Mouse (Mus musculus) monocyte, adult 59 days (primary cell): ENCODE results near the gene Zfp68. TPM values are rescaled to one million over a fixed set of nuclear protein-coding genes. Genes with fewer than 3 reads are reported as not detected.

Experiments used
- total RNA-seq, 2 experiments: library from RNA; stranded (reverse); gene quantifications; one replicate each; pipeline ENCODE4 v1.2.4; 2023

Zfp68 gene
- 10 to 100 TPM; 17.2 to 17.6 TPM for total RNA-seq

DNA sequence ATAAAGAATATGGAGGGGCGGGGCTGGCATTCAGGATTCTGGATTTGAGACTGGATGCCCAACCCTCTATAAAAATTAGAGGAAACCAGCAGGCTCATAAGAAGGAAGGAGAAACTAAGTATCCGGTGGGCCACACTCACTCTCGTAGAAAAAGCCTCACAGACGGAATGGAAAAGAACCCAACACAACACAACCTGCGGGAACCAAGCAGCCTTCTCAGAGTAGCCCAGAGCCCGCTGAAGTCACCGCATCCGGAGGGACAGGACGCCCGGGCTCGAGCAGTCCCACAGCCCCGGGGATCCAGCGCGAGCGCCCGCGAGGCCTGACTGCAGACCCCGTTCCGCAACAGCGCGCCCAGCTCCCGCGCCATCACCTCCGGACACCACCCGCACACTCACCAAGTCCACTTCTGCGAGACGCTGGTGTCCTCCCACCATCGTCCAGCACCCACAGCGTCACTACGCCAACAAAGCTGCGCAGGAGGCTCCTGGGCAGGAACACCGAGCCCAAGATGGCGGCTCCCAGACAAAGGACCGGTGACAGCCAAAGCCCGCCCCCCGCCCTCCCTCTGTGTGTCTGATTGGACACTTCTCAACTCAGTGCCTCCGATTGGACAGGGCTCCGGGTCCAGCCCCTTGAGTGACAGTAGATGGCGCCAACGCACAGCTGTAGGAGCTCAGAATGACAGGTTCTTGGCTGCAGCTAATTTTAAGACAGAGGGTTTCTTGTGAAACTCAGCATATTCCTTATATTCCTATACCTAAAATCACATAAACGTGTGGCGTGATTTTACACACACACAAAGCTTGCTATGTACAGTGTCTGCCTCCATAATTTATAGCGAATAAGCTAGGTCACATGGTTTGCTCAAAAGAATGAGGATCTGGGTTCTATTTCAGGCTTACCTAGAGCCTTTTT, at the start of gene Zfp68:
TSS of gene Zfp68 (minus strand) at position 551 of the 918 bp plus-strand sequence.

DNA sequence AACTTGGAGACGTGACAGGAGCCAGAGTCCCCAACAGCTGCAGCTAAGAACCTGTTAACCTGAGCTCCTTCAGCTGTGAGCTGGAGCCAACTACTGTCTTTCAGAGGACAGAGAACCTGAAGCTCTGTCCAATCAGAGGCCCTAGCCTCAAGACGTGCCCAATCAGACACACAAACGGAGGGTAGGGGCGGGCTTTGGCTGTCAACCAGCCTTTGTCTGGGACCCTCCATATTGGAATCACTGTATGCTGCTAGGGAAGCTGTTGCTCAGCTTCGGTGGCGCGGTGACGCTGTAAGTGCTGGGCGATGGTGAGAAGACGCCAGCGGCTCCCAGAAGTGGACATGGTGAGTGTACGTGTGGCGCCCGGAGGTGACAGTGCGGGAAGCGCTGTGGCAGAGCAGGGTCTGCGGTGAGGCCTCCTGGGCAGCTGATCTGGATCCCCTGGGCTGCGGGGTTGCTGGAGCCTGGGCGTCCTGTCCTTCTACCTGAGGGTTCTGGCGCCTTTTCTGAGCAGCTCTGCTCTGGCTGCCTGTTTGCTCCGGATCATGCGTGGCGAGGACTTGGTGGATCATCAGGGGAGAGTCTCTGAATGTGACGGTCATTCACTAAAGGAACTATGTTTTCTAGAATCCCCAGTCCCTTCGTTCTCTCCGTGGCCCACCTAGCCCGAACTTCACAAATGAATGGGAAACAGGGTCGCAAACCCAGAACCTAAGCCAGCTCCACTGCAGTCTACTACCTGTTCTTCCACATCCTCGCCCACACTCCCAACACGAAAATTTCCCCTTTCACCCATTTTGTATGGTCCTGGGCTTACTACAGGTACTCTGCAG, 3.3 kb upstream of the Zfp68 start, which contains the start of gene A430033K04Rik:
TSS of gene A430033K04Rik (plus strand) at position 215 of the 833 bp plus-strand sequence.

DNA sequence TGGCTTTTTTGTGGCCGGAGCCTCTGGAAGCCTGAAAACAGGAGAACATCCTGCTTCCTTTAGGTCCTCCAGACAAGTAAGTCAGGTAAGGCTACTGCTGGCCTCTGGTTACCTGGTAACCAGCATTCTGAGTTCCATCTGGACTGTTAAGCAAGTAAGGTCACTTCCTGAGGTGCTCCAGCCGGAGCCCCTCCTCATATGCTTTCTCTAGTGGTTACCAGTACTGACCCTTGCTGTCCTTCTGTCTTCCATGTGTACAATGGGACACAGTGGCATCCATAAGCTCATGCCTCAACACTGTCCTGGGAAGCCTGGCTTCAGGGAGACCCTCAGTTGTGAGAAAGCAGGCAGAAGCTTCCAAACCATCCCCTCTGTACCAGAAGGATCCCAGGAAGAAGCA, 54.9 kb downstream of the Zfp68 start, which contains the start of gene 1700123K08Rik:
TSS of gene 1700123K08Rik (minus strand) at position 101 of the 400 bp plus-strand sequence.

Other genes starting within 250 kb of the Zfp68 start
- 10 to 100 TPM in 1 of 2 experiments, 1 to 10 TPM in 1; 9.4 to 10.1 TPM for gene Zfp157, start 178.3 kb downstream of the Zfp68 start, total RNA-seq
- not detected for gene 1700123K08Rik, start 55.0 kb downstream of the Zfp68 start, total RNA-seq
- 1 to 10 TPM; 1.8 to 2.2 TPM for gene A430033K04Rik, start 3.1 kb upstream of the Zfp68 start, total RNA-seq
- 10 to 100 TPM; 21.3 to 22.3 TPM for gene Fam20c, start 134.8 kb upstream of the Zfp68 start, total RNA-seq
- gene Gm5294, start 200.3 kb upstream of the Zfp68 start, total RNA-seq, result not detected